Mouse (Mus musculus): ENCODE results near the gene Cpeb1. TPM values are rescaled to one million over a fixed set of nuclear protein-coding genes. Genes with fewer than 3 reads are reported as not detected.
A peak's percentile ranks its signal among the peaks of the same experiment; 100 is the strongest.

Cpeb1 gene
- total and polyA plus RNA-seq, 2 experiments, result 4.3 to 7.0 TPM

GRCm38 (mm10) chr7:81345447-81346170 is 109.7 kb downstream of the Cpeb1 start:
- H3K79me2 ChIP-seq (ENCODE audit: control insufficient read depth, insufficient read depth, low read length), result peaks cover 6% of the 10 kb centered on the region; the same call in 1 of the 2 replicates
- 62% methylated on average over 15 of the region's 15 CpGs for WGBS
- H3K27ac ChIP-seq (replicated peaks; ENCODE audit: insufficient read depth, low read depth, low read length), result 0 out of 2 replicates have a peak overlapping the region, but pooled peaks have one; percentile 41
- peak overlapping the region; percentile 93 for H3K4me3 ChIP-seq (ENCODE audit: insufficient read depth, low read depth, low read length)
- H3K9ac ChIP-seq (ENCODE audit: low read depth, low read length), result peak overlapping the region; percentile 67
- H3K27me3 ChIP-seq (ENCODE audit: control insufficient read depth, insufficient read depth, low read length), result no peaks in the 10 kb centered on the region
- TF ChIP-seq POLR2A (IDR thresholded peaks at IDR 0.05; ENCODE audit: extremely low read depth, insufficient read depth, low read length) (no peak), CTCF (IDR thresholded peaks at IDR 0.05; ENCODE audit: low read depth, low read length) (no peak)
- DNase-seq (ENCODE audit: extremely low read depth, low read depth, low spot score), result no peak
- H3K4me1 ChIP-seq (ENCODE audit: control insufficient read depth, insufficient read depth, low read length), result peaks cover 19% of the 10 kb centered on the region
- H3K36me3 ChIP-seq (ENCODE audit: control insufficient read depth, insufficient read depth, low read length), result peaks cover 15% of the 10 kb centered on the region

GRCm38 (mm10) chr7:81344544-81345446 is 110.5 kb downstream of the Cpeb1 start, which contains the start of gene Rps17:
Rps17 (minus strand) TSS chr7:81345254.
- under 1% methylated on average over 85 of the region's 85 CpGs for WGBS
- TF ChIP-seq POLR2A (IDR thresholded peaks at IDR 0.05; ENCODE audit: extremely low read depth, insufficient read depth, low read length) (peak; percentile 54; the same call in 1 of the 2 replicates), CTCF (IDR thresholded peaks at IDR 0.05; ENCODE audit: low read depth, low read length) (peak; percentile 87)
- DNase-seq (ENCODE audit: extremely low read depth, low read depth, low spot score), result peak; percentile 73
- H3K4me3 ChIP-seq (ENCODE audit: insufficient read depth, low read depth, low read length), result peak within 1 kb of the TSS; percentile 93
- H3K79me2 ChIP-seq (ENCODE audit: control insufficient read depth, insufficient read depth, low read length), result peaks cover 6% of the 10 kb centered on the region; the same call in 1 of the 2 replicates
- peak within 1 kb of the TSS; percentile 75 for H3K27ac ChIP-seq (replicated peaks; ENCODE audit: insufficient read depth, low read depth, low read length)
- H3K36me3 ChIP-seq (ENCODE audit: control insufficient read depth, insufficient read depth, low read length), result peaks cover 19% of the 10 kb centered on the region
- peak within 1 kb of the TSS; percentile 95 for H3K9ac ChIP-seq (ENCODE audit: low read depth, low read length)
- no peaks in the 10 kb centered on the region for H3K27me3 ChIP-seq (ENCODE audit: control insufficient read depth, insufficient read depth, low read length)
- peaks cover 19% of the 10 kb centered on the region for H3K4me1 ChIP-seq (ENCODE audit: control insufficient read depth, insufficient read depth, low read length)

GRCm38 (mm10) chr7:81343831-81344230 is 111.4 kb downstream of the Cpeb1 start:
- Histone ChIP-seq H3K4me3 (ENCODE audit: insufficient read depth, low read depth, low read length) (peak overlapping the region; percentile 93), H3K4me1 (ENCODE audit: control insufficient read depth, insufficient read depth, low read length) (peaks cover 19% of the 10 kb centered on the region), H3K79me2 (ENCODE audit: control insufficient read depth, insufficient read depth, low read length) (peaks cover 6% of the 10 kb centered on the region; the same call in 1 of the 2 replicates), H3K27ac (replicated peaks; ENCODE audit: insufficient read depth, low read depth, low read length) (0 out of 2 replicates have a peak overlapping the region, but pooled peaks have one; percentile 13), H3K9ac (ENCODE audit: low read depth, low read length) (peak overlapping the region; percentile 95), H3K36me3 (ENCODE audit: control insufficient read depth, insufficient read depth, low read length) (peaks cover 21% of the 10 kb centered on the region), H3K27me3 (ENCODE audit: control insufficient read depth, insufficient read depth, low read length) (no peaks in the 10 kb centered on the region)
- DNase-seq (ENCODE audit: extremely low read depth, low read depth, low spot score), result no peak
- no peak for TF ChIP-seq CTCF (IDR thresholded peaks at IDR 0.05; ENCODE audit: low read depth, low read length)
- TF ChIP-seq POLR2A (IDR thresholded peaks at IDR 0.05; ENCODE audit: extremely low read depth, insufficient read depth, low read length), result no peak
- WGBS, result 4% methylated on average over 10 of the region's 10 CpGs

- H3K79me2 ChIP-seq (ENCODE audit: control insufficient read depth, insufficient read depth, low read length), result peaks cover 6% of the 10 kb centered on the region; the same call in 1 of the 2 replicates
- DNase-seq (ENCODE audit: extremely low read depth, low read depth, low spot score), result peak; percentile 41
- H3K9ac ChIP-seq (ENCODE audit: low read depth, low read length), result peak overlapping the region; percentile 95
- peak overlapping the region; percentile 49 for H3K27ac ChIP-seq (replicated peaks; ENCODE audit: insufficient read depth, low read depth, low read length)
- peaks cover 19% of the 10 kb centered on the region for H3K4me1 ChIP-seq (ENCODE audit: control insufficient read depth, insufficient read depth, low read length)
- no peaks in the 10 kb centered on the region for H3K27me3 ChIP-seq (ENCODE audit: control insufficient read depth, insufficient read depth, low read length)
- peaks cover 22% of the 10 kb centered on the region for H3K36me3 ChIP-seq (ENCODE audit: control insufficient read depth, insufficient read depth, low read length)
- WGBS, result 23% methylated on average over 8 of the region's 8 CpGs
- TF ChIP-seq POLR2A (IDR thresholded peaks at IDR 0.05; ENCODE audit: extremely low read depth, insufficient read depth, low read length) (no peak), CTCF (IDR thresholded peaks at IDR 0.05; ENCODE audit: low read depth, low read length) (no peak)
- no peak overlapping the region for H3K4me3 ChIP-seq (ENCODE audit: insufficient read depth, low read depth, low read length)
These were observed 111.9 kb downstream of the Cpeb1 start for GRCm38 (mm10) chr7:81343316-81343715.

GRCm38 (mm10) chr7:81342356-81343094 is 112.7 kb downstream of the Cpeb1 start:
- 20% methylated on average over 8 of the region's 8 CpGs for WGBS
- peak overlapping the region; percentile 95 for H3K9ac ChIP-seq (ENCODE audit: low read depth, low read length)
- peaks cover 24% of the 10 kb centered on the region for H3K36me3 ChIP-seq (ENCODE audit: control insufficient read depth, insufficient read depth, low read length)
- H3K27ac ChIP-seq (replicated peaks; ENCODE audit: insufficient read depth, low read depth, low read length), result peak overlapping the region; percentile 49
- peak; percentile 72 for DNase-seq (ENCODE audit: extremely low read depth, low read depth, low spot score)
- no peaks in the 10 kb centered on the region for H3K27me3 ChIP-seq (ENCODE audit: control insufficient read depth, insufficient read depth, low read length)
- H3K79me2 ChIP-seq (ENCODE audit: control insufficient read depth, insufficient read depth, low read length), result peaks cover 6% of the 10 kb centered on the region; the same call in 1 of the 2 replicates
- H3K4me1 ChIP-seq (ENCODE audit: control insufficient read depth, insufficient read depth, low read length), result peaks cover 19% of the 10 kb centered on the region
- no peak overlapping the region for H3K4me3 ChIP-seq (ENCODE audit: insufficient read depth, low read depth, low read length)
- TF ChIP-seq CTCF (IDR thresholded peaks at IDR 0.05; ENCODE audit: low read depth, low read length), result no peak
- no peak for TF ChIP-seq POLR2A (IDR thresholded peaks at IDR 0.05; ENCODE audit: extremely low read depth, insufficient read depth, low read length)
